Mouse (Mus musculus) bone marrow macrophage, adult 2 months (primary cell): ENCODE data around the gene Esrrg. TPM values are rescaled to one million over a fixed set of nuclear protein-coding genes. Genes with fewer than 3 reads are reported as not detected.

Experiments used
- H3K27ac ChIP-seq: 2 replicates; pipeline ENCODE4 v1.5.1; 2012; ENCODE audit warnings: low read depth, low read length; ENCODE audit not compliant: insufficient read depth
- H3K4me1 ChIP-seq: 2 replicates; pipeline ENCODE4 v1.6.1; 2012; ENCODE audit warnings: low read length; ENCODE audit not compliant: control insufficient read depth, insufficient read depth
- H3K4me3 ChIP-seq: 2 replicates; pipeline ENCODE4 v1.5.1; 2012; ENCODE audit warnings: mild to moderate bottlenecking, low read length, moderate library complexity; ENCODE audit not compliant: insufficient read depth
- CTCF ChIP-seq: IDR thresholded peaks from 2 replicates; pipeline ENCODE4 v1.5.1; 2012; ENCODE audit warnings: low read depth, mild to moderate bottlenecking, low read length, moderate library complexity
- POLR2A ChIP-seq: IDR thresholded peaks from 2 replicates; pipeline ENCODE4 v1.6.1; 2012; ENCODE audit warnings: mild to moderate bottlenecking, low read depth, low read length, borderline replicate concordance
- polyA plus RNA-seq: library from polyadenylated mRNA; stranded (reverse); fragments of >200 nt; gene quantifications from 2 replicates; pipeline ENCODE4 v1.2.4, GENCODE M21; 2012; ENCODE audit not compliant: missing spikeins, insufficient read depth, insufficient read length

Esrrg gene
- polyA plus RNA-seq, 1 experiment = not detected

DNA sequence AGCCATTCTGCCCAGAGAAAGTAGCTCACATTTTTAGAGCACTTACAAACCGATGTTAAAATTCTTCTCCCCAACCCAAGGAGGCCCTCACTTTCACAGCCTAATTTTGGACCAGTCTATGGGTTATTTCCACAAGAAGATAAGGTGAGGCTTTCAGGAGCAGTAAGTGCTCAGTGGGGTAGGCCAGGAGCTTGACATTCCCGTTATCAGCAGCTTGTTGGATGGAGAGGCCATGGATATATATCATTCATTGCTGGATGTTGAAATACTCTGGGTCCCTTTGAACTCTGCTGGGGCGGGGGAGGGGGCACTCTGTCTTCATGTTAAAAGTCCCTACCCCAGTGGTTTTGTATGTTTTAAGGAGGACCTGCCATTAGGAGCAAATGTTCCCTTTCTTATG lies 494.6 kb downstream of the Esrrg start:
- Histone ChIP-seq H3K4me3 (no peak overlapping the region), H3K27ac (no peak overlapping the region), H3K4me1 (no peaks in the 10 kb centered on the region)
- TF ChIP-seq CTCF = no peak
- no peak for TF ChIP-seq POLR2A

DNA sequence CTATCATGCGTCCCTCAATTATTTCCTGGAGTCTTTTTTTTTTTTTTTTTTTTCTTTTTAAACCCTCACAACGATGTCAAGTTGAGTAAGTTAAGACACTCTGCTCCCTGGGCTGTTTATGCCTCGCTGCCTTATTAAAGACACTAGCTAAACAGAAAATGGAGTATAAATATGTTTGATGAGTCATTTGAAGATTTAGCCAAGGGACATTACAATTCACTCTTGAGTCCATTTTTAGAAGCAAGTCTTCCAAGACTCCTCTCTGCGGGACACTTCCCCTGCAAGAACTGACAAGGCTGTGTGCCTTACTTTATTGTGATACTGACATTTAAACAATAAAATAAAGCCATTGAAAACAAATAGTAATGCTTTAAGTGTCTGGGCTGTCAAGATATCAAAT lies 496.9 kb downstream of the Esrrg start:
- TF ChIP-seq CTCF (no peak), POLR2A (no peak)

GRCm38 (mm10) chr1:188107946-188108345 lies 499.4 kb downstream of the Esrrg start:
- TF ChIP-seq CTCF (no peak), POLR2A (no peak)
- H3K4me1 ChIP-seq = no peaks in the 10 kb centered on the region
- H3K4me3 ChIP-seq = no peak overlapping the region
- H3K27ac ChIP-seq = no peak overlapping the region

More for the DNA sequence above, 496.9 kb downstream of the Esrrg start:
- H3K4me3 ChIP-seq = no peak overlapping the region
- no peaks in the 10 kb centered on the region for H3K4me1 ChIP-seq
- no peak overlapping the region for H3K27ac ChIP-seq

DNA sequence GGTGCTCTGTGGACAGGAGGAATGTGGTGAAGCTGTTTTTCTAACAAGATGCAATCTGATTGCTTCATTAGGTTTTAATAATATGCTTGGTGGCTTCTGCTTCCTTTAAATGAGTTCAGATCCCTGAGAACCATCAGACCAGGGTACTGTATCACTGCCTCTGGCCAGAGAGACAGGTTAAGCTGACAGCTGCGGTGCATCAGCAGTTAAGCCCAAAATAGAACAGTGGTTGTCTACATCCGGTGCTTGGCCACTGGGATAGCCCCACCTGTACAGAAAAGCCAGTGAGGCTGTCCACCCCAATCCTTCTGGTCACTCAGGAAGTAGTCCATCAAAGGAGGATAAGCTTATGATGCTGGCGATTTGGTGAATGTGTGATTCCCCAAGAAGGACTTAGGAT lies 503.0 kb downstream of the Esrrg start:
- no peak for TF ChIP-seq CTCF
- no peak for TF ChIP-seq POLR2A
- H3K27ac ChIP-seq = no peak overlapping the region
- no peak overlapping the region for H3K4me3 ChIP-seq
- no peaks in the 10 kb centered on the region for H3K4me1 ChIP-seq

DNA sequence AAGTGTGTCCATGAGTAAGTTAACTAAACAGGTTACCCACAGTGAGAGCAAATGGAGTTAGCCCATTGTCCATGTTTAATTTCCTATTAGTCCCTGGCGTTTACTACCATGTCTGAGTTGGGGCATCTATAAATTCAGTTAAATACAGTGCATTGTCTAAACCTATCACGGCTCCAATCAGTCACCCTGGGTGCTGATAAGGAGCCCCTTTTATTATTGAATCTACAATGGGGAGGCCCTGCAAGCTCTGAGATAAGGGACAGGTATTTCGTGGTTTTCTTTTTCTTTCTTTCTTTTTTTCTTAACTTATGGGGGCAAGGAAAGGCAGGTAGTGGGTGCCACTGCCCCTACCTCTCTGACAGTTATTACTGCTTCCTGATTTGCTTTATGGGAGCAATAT lies 504.6 kb downstream of the Esrrg start:
- no peak overlapping the region for H3K4me3 ChIP-seq
- no peak for TF ChIP-seq POLR2A
- TF ChIP-seq CTCF = no peak
- H3K27ac ChIP-seq = no peak overlapping the region
- H3K4me1 ChIP-seq = no peaks in the 10 kb centered on the region

DNA sequence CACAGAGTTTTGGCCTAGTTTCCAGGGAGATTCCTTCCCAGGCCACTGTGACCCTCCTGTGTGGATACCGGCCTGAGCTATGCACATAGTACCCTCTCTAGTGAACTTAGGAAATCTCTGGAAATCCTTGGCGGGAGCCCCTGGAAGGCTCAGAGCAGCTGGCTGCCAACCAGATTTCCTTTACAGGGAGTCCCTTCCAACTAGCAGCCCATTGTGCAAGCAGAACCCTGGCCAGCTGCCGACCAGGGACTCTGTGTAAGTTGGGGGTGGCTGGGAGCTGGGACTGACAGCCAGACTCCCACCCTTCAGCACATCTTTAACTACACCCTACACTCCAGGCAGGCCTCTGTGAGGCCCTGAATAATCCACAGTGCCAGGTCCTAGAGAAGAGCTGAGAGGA lies 509.5 kb downstream of the Esrrg start:
- no peak for TF ChIP-seq CTCF
- TF ChIP-seq POLR2A = no peak
- no peak overlapping the region for H3K27ac ChIP-seq
- no peaks in the 10 kb centered on the region for H3K4me1 ChIP-seq
- H3K4me3 ChIP-seq = no peak overlapping the region

GRCm38 (mm10) chr1:188119806-188120205 lies 511.2 kb downstream of the Esrrg start:
- H3K4me3 ChIP-seq = no peak overlapping the region
- H3K27ac ChIP-seq = no peak overlapping the region
- H3K4me1 ChIP-seq = no peaks in the 10 kb centered on the region
- TF ChIP-seq CTCF (no peak), POLR2A (no peak)

GRCm38 (mm10) chr1:188125521-188126021 lies 517.0 kb downstream of the Esrrg start:
- Histone ChIP-seq H3K4me1 (no peaks in the 10 kb centered on the region), H3K27ac (no peak overlapping the region), H3K4me3 (no peak overlapping the region)
- TF ChIP-seq CTCF (no peak), POLR2A (no peak)

DNA sequence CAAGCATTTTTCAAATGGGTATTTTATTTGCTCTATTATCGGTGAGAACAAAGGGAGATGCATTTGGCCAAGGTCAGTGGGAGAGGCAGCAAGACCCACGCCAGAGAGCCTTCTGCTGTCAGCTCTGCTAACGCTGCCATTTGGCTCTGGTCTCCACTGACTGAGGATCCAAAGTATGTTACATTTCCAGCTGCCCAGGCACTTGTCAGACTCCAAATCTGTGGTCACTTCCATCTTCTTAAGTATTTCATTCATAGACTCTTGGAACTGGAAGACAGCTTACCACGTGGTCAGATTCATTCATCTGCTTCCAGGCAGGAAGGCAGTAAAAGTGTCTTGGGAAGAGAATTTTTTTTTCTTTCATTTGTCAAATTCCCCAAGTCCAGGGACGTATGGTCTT lies 527.5 kb downstream of the Esrrg start:
- no peak overlapping the region for H3K4me3 ChIP-seq
- H3K4me1 ChIP-seq = no peaks in the 10 kb centered on the region
- no peak overlapping the region for H3K27ac ChIP-seq
- TF ChIP-seq POLR2A (no peak), CTCF (no peak)

GRCm38 (mm10) chr1:188139473-188139872 lies 530.9 kb downstream of the Esrrg start:
- Histone ChIP-seq H3K27ac (no peak overlapping the region), H3K4me1 (no peaks in the 10 kb centered on the region), H3K4me3 (no peak overlapping the region)
- TF ChIP-seq POLR2A = no peak
- no peak for TF ChIP-seq CTCF

- Histone ChIP-seq H3K4me1 (no peaks in the 10 kb centered on the region), H3K4me3 (no peak overlapping the region), H3K27ac (no peak overlapping the region)
- no peak for TF ChIP-seq CTCF
- TF ChIP-seq POLR2A = no peak
Measured at GRCm38 (mm10) chr1:188140221-188140620, 531.6 kb downstream of the Esrrg start.
